Mouse (Mus musculus): ENCODE measurements around the gene Klhl41. TPM values are rescaled to one million over a fixed set of nuclear protein-coding genes. Genes with fewer than 3 reads are reported as not detected.

Gene Klhl41
- polyA plus RNA-seq, 1 experiment from 2014 or later, result 0.75 TPM

GRCm38 (mm10) chr2:69644968-69645617 is 24.8 kb upstream of the Klhl41 start:
- Histone ChIP-seq H3K4me3 (ENCODE audit: low read depth, low read length) (no peak overlapping the region), H3K27me3 (replicated peaks; ENCODE audit: control insufficient read depth, insufficient read depth, low read length) (no peaks in the 10 kb centered on the region), H3K27ac (ENCODE audit: low read depth, low read length) (no peak overlapping the region), H3K9me3 (ENCODE audit: control insufficient read depth, low read length) (no peaks in the 10 kb centered on the region), H3K4me1 (replicated peaks; ENCODE audit: control insufficient read depth, insufficient read depth, low read length) (no peaks in the 10 kb centered on the region), H3K4me2 (no peak overlapping the region), H3K9ac (ENCODE audit: low read depth, low read length) (no peak overlapping the region), H3K36me3 (ENCODE audit: control insufficient read depth, insufficient read depth, low read length) (no peaks in the 10 kb centered on the region)
- ATAC-seq (replicated peaks; ENCODE audit: low FRiP score) (no peak), DNase-seq (ENCODE audit: low spot score) (no peak)
- WGBS, result 87% methylated on average over 11 of the region's 11 CpGs

DNA sequence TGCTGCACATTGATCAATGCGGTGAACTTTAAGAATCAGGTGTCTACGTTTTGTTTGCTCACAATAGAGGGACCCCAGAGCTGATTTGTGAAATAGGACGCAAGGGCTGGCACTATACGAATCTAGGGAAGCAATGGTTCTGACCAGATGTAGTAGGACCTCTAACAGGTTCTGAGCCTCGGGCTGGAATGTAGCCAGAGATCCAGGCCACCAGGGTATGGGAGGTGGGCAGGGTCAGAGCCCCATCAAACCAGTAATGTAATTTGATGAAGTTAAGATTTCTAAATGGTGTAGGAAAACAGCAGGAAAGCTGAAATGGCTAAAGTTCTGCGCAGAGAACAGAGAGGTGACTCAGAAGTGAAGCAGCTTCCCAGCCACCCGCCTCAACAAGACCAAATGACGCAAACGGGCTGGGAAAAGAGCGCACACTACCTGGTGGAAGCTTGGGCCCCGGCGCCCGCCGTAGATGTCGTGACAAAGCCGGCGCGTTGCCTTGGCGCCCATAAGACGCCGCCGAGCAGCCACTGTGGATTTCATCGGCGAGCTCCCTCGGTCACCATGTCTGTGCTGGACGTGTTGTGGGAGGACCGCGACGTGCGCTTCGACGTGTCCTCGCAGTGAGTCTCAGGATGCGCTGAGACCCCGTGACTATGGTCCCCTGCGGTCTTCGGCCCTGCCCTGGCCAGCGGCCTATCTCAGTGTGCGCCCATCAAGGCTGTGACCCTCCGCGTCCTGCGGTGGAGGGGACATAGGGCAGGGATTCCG is 23.0 kb upstream of the Klhl41 start, which contains the start of gene Bbs5:
Gene Bbs5 (plus strand): TSS at position 446 of the 765 bp plus-strand sequence.
- WGBS, result 4% methylated on average over 43 of the region's 43 CpGs
- DNase-seq (ENCODE audit: low spot score) (peak; percentile 82), ATAC-seq (replicated peaks; ENCODE audit: low FRiP score) (peak; percentile 91)
- Histone ChIP-seq H3K4me3 (ENCODE audit: low read depth, low read length) (peak within 1 kb of the TSS; percentile 73), H3K36me3 (ENCODE audit: control insufficient read depth, insufficient read depth, low read length) (no peaks in the 10 kb centered on the region), H3K4me1 (replicated peaks; ENCODE audit: control insufficient read depth, insufficient read depth, low read length) (no peaks in the 10 kb centered on the region), H3K27ac (ENCODE audit: low read depth, low read length) (no peak within 1 kb of the TSS), H3K27me3 (replicated peaks; ENCODE audit: control insufficient read depth, insufficient read depth, low read length) (no peaks in the 10 kb centered on the region), H3K9ac (ENCODE audit: low read depth, low read length) (peak within 1 kb of the TSS; percentile 63), H3K4me2 (peak within 1 kb of the TSS; percentile 83), H3K9me3 (ENCODE audit: control insufficient read depth, low read length) (no peaks in the 10 kb centered on the region)

GRCm38 (mm10) chr2:69649716-69650115 is 20.2 kb upstream of the Klhl41 start:
- ATAC-seq (replicated peaks; ENCODE audit: low FRiP score), result no peak
- 90% methylated on average over 5 of the region's 5 CpGs for WGBS
- no peak overlapping the region for H3K9ac ChIP-seq (ENCODE audit: low read depth, low read length)

DNA sequence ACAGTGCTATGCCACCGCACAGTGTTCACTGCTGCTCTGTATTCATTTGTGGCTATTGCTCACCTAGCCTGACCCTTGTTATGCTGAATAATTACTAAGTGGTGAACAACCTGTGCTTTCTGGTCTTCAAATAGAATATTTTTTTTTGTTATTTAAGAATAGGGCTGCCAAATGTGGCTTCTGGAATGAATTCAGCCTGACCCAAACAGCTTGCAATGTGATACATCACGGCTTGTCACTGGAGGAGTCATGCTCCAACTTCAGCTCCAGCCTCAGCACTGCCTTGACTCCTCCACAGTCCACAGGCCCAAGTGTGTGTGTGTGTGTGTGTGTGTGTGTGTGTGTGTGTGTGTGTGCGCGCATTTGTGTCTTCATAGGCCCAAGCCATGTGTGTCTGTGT is 10.6 kb upstream of the Klhl41 start:
- no peaks in the 10 kb centered on the region for H3K4me1 ChIP-seq (replicated peaks; ENCODE audit: control insufficient read depth, insufficient read depth, low read length)
- H3K4me3 ChIP-seq (ENCODE audit: low read depth, low read length), result no peak overlapping the region
- 0 out of 2 replicates have a peak, but pooled peaks cover 2% of the 10 kb centered on the region for H3K36me3 ChIP-seq (ENCODE audit: control insufficient read depth, insufficient read depth, low read length)
- H3K27me3 ChIP-seq (replicated peaks; ENCODE audit: control insufficient read depth, insufficient read depth, low read length), result no peaks in the 10 kb centered on the region
- no peak overlapping the region for H3K9ac ChIP-seq (ENCODE audit: low read depth, low read length)
- DNase-seq (ENCODE audit: low spot score), result no peak
- WGBS, result 92% methylated on average over 4 of the region's 4 CpGs
- H3K4me2 ChIP-seq, result no peak overlapping the region
- H3K27ac ChIP-seq (ENCODE audit: low read depth, low read length), result no peak overlapping the region
- ATAC-seq (replicated peaks; ENCODE audit: low FRiP score), result no peak
- no peaks in the 10 kb centered on the region for H3K9me3 ChIP-seq (ENCODE audit: control insufficient read depth, low read length)

More at GRCm38 (mm10) chr2:69649716-69650115, 20.2 kb upstream of the Klhl41 start:
- Histone ChIP-seq H3K9me3 (ENCODE audit: control insufficient read depth, low read length) (no peaks in the 10 kb centered on the region), H3K4me3 (ENCODE audit: low read depth, low read length) (no peak overlapping the region), H3K36me3 (ENCODE audit: control insufficient read depth, insufficient read depth, low read length) (no peaks in the 10 kb centered on the region), H3K4me1 (replicated peaks; ENCODE audit: control insufficient read depth, insufficient read depth, low read length) (no peaks in the 10 kb centered on the region), H3K4me2 (no peak overlapping the region), H3K27me3 (replicated peaks; ENCODE audit: control insufficient read depth, insufficient read depth, low read length) (no peaks in the 10 kb centered on the region), H3K27ac (ENCODE audit: low read depth, low read length) (no peak overlapping the region)
- no peak for DNase-seq (ENCODE audit: low spot score)

GRCm38 (mm10) chr2:69663827-69664476 is 6.0 kb upstream of the Klhl41 start:
- no peaks in the 10 kb centered on the region for H3K4me1 ChIP-seq (replicated peaks; ENCODE audit: control insufficient read depth, insufficient read depth, low read length)
- H3K36me3 ChIP-seq (ENCODE audit: control insufficient read depth, insufficient read depth, low read length), result no peaks in the 10 kb centered on the region
- no peak overlapping the region for H3K4me2 ChIP-seq
- ATAC-seq (replicated peaks; ENCODE audit: low FRiP score), result no peak
- 72% methylated on average over 13 of the region's 13 CpGs for WGBS
- no peaks in the 10 kb centered on the region for H3K27me3 ChIP-seq (replicated peaks; ENCODE audit: control insufficient read depth, insufficient read depth, low read length)
- H3K27ac ChIP-seq (ENCODE audit: low read depth, low read length), result no peak overlapping the region
- no peak overlapping the region for H3K4me3 ChIP-seq (ENCODE audit: low read depth, low read length)
- no peak overlapping the region for H3K9ac ChIP-seq (ENCODE audit: low read depth, low read length)
- no peaks in the 10 kb centered on the region for H3K9me3 ChIP-seq (ENCODE audit: control insufficient read depth, low read length)
- no peak for DNase-seq (ENCODE audit: low spot score)

GRCm38 (mm10) chr2:69667656-69668055 is 2.3 kb upstream of the Klhl41 start:
- Histone ChIP-seq H3K4me2 (no peak overlapping the region), H3K9ac (ENCODE audit: low read depth, low read length) (no peak overlapping the region), H3K36me3 (ENCODE audit: control insufficient read depth, insufficient read depth, low read length) (no peaks in the 10 kb centered on the region), H3K27ac (ENCODE audit: low read depth, low read length) (no peak overlapping the region), H3K27me3 (replicated peaks; ENCODE audit: control insufficient read depth, insufficient read depth, low read length) (no peaks in the 10 kb centered on the region), H3K4me3 (ENCODE audit: low read depth, low read length) (no peak overlapping the region), H3K4me1 (replicated peaks; ENCODE audit: control insufficient read depth, insufficient read depth, low read length) (no peaks in the 10 kb centered on the region), H3K9me3 (ENCODE audit: control insufficient read depth, low read length) (no peaks in the 10 kb centered on the region)
- 91% methylated on average over 4 of the region's 4 CpGs for WGBS
- ATAC-seq (replicated peaks; ENCODE audit: low FRiP score) (no peak), DNase-seq (ENCODE audit: low spot score) (no peak)

- DNase-seq (ENCODE audit: low spot score), result no peak
- H3K27ac ChIP-seq (ENCODE audit: low read depth, low read length), result no peak overlapping the region
Measured at GRCm38 (mm10) chr2:69668414-69668813, 1.5 kb upstream of the Klhl41 start.

GRCm38 (mm10) chr2:69673723-69674122 is 3.8 kb downstream of the Klhl41 start:
- no peak overlapping the region for H3K9ac ChIP-seq (ENCODE audit: low read depth, low read length)
- H3K36me3 ChIP-seq (ENCODE audit: control insufficient read depth, insufficient read depth, low read length), result no peaks in the 10 kb centered on the region
- H3K27ac ChIP-seq (ENCODE audit: low read depth, low read length), result no peak overlapping the region
- DNase-seq (ENCODE audit: low spot score) (no peak), ATAC-seq (replicated peaks; ENCODE audit: low FRiP score) (no peak)
- no peak overlapping the region for H3K4me3 ChIP-seq (ENCODE audit: low read depth, low read length)
- H3K27me3 ChIP-seq (replicated peaks; ENCODE audit: control insufficient read depth, insufficient read depth, low read length), result no peaks in the 10 kb centered on the region
- no peaks in the 10 kb centered on the region for H3K9me3 ChIP-seq (ENCODE audit: control insufficient read depth, low read length)
- no peak overlapping the region for H3K4me2 ChIP-seq
- no peaks in the 10 kb centered on the region for H3K4me1 ChIP-seq (replicated peaks; ENCODE audit: control insufficient read depth, insufficient read depth, low read length)
- WGBS, result 75% methylated on average over 5 of the region's 5 CpGs

More at GRCm38 (mm10) chr2:69668414-69668813, 1.5 kb upstream of the Klhl41 start:
- Histone ChIP-seq H3K9me3 (ENCODE audit: control insufficient read depth, low read length) (no peaks in the 10 kb centered on the region), H3K4me3 (ENCODE audit: low read depth, low read length) (no peak overlapping the region), H3K9ac (ENCODE audit: low read depth, low read length) (no peak overlapping the region), H3K4me1 (replicated peaks; ENCODE audit: control insufficient read depth, insufficient read depth, low read length) (no peaks in the 10 kb centered on the region), H3K36me3 (ENCODE audit: control insufficient read depth, insufficient read depth, low read length) (no peaks in the 10 kb centered on the region), H3K27me3 (replicated peaks; ENCODE audit: control insufficient read depth, insufficient read depth, low read length) (no peaks in the 10 kb centered on the region), H3K4me2 (no peak overlapping the region)
- no peak for ATAC-seq (replicated peaks; ENCODE audit: low FRiP score)
- whole genome bisulfite sequencing, result 80% methylated on average over 6 of the region's 6 CpGs
